Mouse (Mus musculus) liver, embryonic 16.5 days (tissue): Measurements from ENCODE around the gene Naa38. TPM values are rescaled to one million over a fixed set of nuclear protein-coding genes. Genes with fewer than 3 reads are reported as not detected.

Experiments used
- ATAC-seq: fragments of 200-750 bp; cut with Nextera tagmentation; 2 replicates; pipeline ENCODE4 v1.8.0; 2017; ENCODE audit warnings: low read depth, mild to moderate bottlenecking, moderate number of reproducible peaks, moderate library complexity
- H3K27ac ChIP-seq: fragments of 300-500 bp; sonication (generic); 2 replicates; pipeline ENCODE4 v1.5.1; 2014; ENCODE audit warnings: mild to moderate bottlenecking, low read length
- H3K27me3 ChIP-seq: fragments of 300-500 bp; sonication (generic); 2 replicates; pipeline ENCODE4 v1.6.1; 2014; ENCODE audit warnings: low read depth, low read length, mixed read lengths; ENCODE audit not compliant: control insufficient read depth, insufficient read depth
- H3K36me3 ChIP-seq: fragments of 300-500 bp; sonication (generic); 2 replicates; pipeline ENCODE4 v1.6.1; 2014; ENCODE audit warnings: mild to moderate bottlenecking; ENCODE audit not compliant: control insufficient read depth, insufficient read depth
- H3K4me1 ChIP-seq: fragments of 300-500 bp; sonication (generic); 2 replicates; pipeline ENCODE4 v1.6.1; 2014; ENCODE audit warnings: low read depth, low read length, mixed read lengths; ENCODE audit not compliant: control insufficient read depth
- H3K4me2 ChIP-seq: fragments of 300-500 bp; sonication (generic); 2 replicates; pipeline ENCODE4 v1.6.1; 2014; ENCODE audit warnings: low read depth, low read length, mixed read lengths
- H3K4me3 ChIP-seq: fragments of 300-500 bp; sonication (generic); 2 replicates; pipeline ENCODE4 v1.5.1; 2014; ENCODE audit warnings: low read depth, mild to moderate bottlenecking, low read length
- H3K9ac ChIP-seq: fragments of 300-500 bp; sonication (generic); 2 replicates; pipeline ENCODE4 v1.6.1; 2014; ENCODE audit warnings: low read depth, low read length
- H3K9me3 ChIP-seq: fragments of 300-500 bp; sonication (generic); replicated peaks from 2 replicates; pipeline ENCODE4 v1.6.1; 2016; ENCODE audit warnings: low read length; ENCODE audit not compliant: control insufficient read depth
- WGBS: fragments of 180-500 bp; shearing (Covaris S2); extraction: QIAGEN DNeasy Blood & Tissue Kit; methylation state at CpG from one replicate; pipeline ENCODE4 v1.1.7; 2014; ENCODE audit not compliant: insufficient replicate concordance; 5-methylcytosine and 5-hydroxymethylcytosine counted together
- polyA plus RNA-seq: library from polyadenylated mRNA; unstranded; fragments of >200 nt; fragmentation: Nextera tagmentation; extraction: Ambion mirVana; gene quantifications from 2 replicates; pipeline ENCODE4 v1.2.1, GENCODE M21; 2015

Naa38 gene
- polyA plus RNA-seq, 1 experiment from 2014 or later: 73.4 TPM

DNA sequence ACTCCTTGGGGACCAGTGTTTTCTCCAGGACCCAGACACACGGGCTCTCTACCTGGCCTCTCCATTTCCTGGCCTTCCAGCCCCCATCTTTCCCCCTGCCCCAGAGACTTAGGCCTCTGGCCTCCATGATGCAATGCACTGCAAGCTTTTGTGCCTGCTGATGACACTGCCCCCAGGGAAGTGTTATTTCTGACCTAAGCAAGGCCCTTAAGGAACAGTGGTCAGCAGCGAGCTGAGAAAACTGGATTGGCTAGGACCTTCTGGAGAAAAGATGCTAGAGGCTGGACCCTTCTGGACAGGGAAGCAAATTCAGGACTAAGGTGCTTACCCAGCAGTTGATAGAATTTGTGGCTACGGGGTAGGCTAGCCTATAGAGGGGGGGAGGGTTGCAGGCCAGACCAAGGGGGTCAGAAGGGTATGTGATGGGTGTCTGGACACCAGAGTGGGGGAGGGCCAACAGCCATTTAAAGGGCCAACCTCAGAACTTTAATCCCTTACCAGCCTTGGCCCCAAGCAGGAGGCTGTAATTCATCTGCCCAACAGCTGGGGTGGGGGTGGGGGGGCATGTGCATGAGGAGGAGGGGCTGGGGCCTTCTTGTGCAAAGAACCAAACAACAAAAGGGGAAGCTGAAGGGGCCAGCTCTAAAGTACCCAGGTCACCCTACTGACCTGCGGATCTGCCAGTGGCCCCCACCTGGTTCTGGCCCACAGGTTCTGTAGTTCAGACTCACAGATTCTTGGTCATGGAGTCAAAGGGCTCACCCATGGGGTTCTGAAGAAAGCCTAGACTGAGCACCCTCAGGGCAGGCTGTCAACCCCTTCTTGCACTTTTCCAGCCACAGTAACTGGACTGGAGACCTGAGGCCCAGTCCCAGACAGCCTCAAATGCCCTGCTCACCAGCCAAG lies 19.4 kb downstream of the Naa38 start:
- no peaks in the 10 kb centered on the region for H3K36me3 ChIP-seq
- H3K27ac ChIP-seq: peak overlapping the region; percentile 83
- peak overlapping the region; percentile 54 for H3K4me2 ChIP-seq
- no peak for ATAC-seq
- H3K27me3 ChIP-seq: peaks cover 34% of the 10 kb centered on the region
- peak overlapping the region; percentile 60 for H3K4me3 ChIP-seq
- peak overlapping the region; percentile 35; the same call in 1 of the 2 replicates for H3K9ac ChIP-seq
- H3K4me1 ChIP-seq: peaks cover 70% of the 10 kb centered on the region
- H3K9me3 ChIP-seq: no peaks in the 10 kb centered on the region
- WGBS: 40% methylated on average over 4 of the region's 4 CpGs

DNA sequence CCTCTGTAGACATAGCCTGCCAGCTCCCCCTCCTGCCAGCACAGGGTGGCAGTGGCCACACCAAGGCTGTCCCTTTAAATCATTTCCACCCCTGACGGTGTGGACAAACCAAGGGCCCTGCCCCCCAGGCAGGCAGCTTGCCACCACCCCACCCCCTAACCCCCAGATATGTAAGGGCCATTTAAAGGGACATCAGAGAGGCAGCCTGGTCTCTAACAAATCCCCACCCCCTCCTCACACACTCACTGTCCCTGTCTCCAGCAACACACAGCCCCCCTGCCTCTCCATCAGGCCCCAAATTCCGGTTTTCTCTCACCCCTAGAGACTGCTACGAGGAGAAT lies 20.0 kb downstream of the Naa38 start:
- peak overlapping the region; percentile 60 for H3K4me3 ChIP-seq
- peak overlapping the region; percentile 83 for H3K27ac ChIP-seq
- peak overlapping the region; percentile 55 for H3K9ac ChIP-seq
- H3K4me1 ChIP-seq: peaks cover 71% of the 10 kb centered on the region
- H3K4me2 ChIP-seq: peak overlapping the region; percentile 54
- no peaks in the 10 kb centered on the region for H3K9me3 ChIP-seq
- H3K36me3 ChIP-seq: no peaks in the 10 kb centered on the region
- peaks cover 34% of the 10 kb centered on the region for H3K27me3 ChIP-seq
- peak; percentile 6; the same call in 1 of the 2 replicates for ATAC-seq
- 9% methylated on average over 3 of the region's 3 CpGs for WGBS

- Histone ChIP-seq H3K4me1 (peaks cover 72% of the 10 kb centered on the region), H3K9ac (peak overlapping the region; percentile 55), H3K4me3 (peak overlapping the region; percentile 60), H3K27ac (peak overlapping the region; percentile 83), H3K36me3 (no peaks in the 10 kb centered on the region), H3K4me2 (peak overlapping the region; percentile 54), H3K27me3 (peaks cover 40% of the 10 kb centered on the region), H3K9me3 (no peaks in the 10 kb centered on the region)
- no peak for ATAC-seq
- WGBS: 2% methylated on average over 21 of the region's 25 CpGs
These were observed 20.6 kb downstream of the Naa38 start for GRCm38 (mm10) chr11:69415668-69416451.

DNA sequence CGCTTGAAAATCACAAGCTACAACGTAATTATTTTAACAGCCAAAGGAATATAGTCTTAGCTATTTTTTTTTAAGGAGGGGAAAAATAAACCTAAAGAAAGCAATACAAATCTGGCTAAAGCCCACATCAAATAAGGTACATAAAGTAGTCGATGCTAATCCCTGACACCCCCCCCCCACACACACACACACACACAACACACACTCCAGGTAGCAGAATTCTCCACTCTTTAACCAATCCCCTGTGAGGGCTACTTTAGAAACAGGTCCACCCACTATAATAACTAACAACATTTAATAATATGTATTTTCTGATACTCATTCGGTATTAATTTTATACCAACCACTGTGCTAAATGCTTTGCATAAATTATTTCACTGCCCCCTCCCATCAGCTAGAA lies 21.2 kb downstream of the Naa38 start:
- no peak for ATAC-seq
- Histone ChIP-seq H3K9ac (no peak overlapping the region), H3K27ac (peak overlapping the region; percentile 54), H3K4me3 (peak overlapping the region; percentile 16), H3K27me3 (peaks cover 46% of the 10 kb centered on the region), H3K4me1 (peaks cover 75% of the 10 kb centered on the region), H3K36me3 (no peaks in the 10 kb centered on the region), H3K4me2 (peak overlapping the region; percentile 54), H3K9me3 (no peaks in the 10 kb centered on the region)
- whole genome bisulfite sequencing: 9% methylated on average over 4 of the region's 4 CpGs

DNA sequence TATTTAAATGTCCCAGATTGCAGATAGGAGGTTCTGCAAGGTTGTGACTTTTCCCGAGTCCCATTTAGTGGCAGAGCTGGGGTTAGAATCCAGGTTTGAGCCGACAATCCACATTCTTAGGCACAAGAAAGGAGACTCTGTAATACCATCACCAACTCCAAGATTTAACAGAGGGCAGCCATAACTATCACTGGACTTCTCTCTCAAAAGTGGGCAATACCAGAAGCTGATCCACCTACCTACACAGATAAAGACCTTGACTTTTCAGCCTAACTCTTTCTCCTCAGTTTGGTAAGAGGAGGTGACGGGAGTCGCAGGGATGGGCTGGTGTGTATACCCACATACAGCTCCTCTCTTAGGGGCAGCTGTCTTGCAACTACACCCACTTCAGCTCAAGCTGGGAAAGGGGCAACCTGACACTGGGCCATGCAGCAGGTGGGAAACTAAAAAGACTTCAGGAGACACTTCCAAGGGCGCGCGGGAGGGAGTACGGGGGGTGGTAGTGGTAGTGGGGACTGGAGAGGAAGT lies 21.7 kb downstream of the Naa38 start:
- peak overlapping the region; percentile 89 for H3K4me2 ChIP-seq
- H3K9ac ChIP-seq: no peak overlapping the region
- WGBS: 27% methylated on average over 8 of the region's 8 CpGs
- peak overlapping the region; percentile 69 for H3K27ac ChIP-seq
- no peaks in the 10 kb centered on the region for H3K9me3 ChIP-seq
- peaks cover 70% of the 10 kb centered on the region for H3K4me1 ChIP-seq
- H3K27me3 ChIP-seq: peaks cover 51% of the 10 kb centered on the region
- ATAC-seq: no peak
- H3K4me3 ChIP-seq: peak overlapping the region; percentile 58
- no peaks in the 10 kb centered on the region for H3K36me3 ChIP-seq

DNA sequence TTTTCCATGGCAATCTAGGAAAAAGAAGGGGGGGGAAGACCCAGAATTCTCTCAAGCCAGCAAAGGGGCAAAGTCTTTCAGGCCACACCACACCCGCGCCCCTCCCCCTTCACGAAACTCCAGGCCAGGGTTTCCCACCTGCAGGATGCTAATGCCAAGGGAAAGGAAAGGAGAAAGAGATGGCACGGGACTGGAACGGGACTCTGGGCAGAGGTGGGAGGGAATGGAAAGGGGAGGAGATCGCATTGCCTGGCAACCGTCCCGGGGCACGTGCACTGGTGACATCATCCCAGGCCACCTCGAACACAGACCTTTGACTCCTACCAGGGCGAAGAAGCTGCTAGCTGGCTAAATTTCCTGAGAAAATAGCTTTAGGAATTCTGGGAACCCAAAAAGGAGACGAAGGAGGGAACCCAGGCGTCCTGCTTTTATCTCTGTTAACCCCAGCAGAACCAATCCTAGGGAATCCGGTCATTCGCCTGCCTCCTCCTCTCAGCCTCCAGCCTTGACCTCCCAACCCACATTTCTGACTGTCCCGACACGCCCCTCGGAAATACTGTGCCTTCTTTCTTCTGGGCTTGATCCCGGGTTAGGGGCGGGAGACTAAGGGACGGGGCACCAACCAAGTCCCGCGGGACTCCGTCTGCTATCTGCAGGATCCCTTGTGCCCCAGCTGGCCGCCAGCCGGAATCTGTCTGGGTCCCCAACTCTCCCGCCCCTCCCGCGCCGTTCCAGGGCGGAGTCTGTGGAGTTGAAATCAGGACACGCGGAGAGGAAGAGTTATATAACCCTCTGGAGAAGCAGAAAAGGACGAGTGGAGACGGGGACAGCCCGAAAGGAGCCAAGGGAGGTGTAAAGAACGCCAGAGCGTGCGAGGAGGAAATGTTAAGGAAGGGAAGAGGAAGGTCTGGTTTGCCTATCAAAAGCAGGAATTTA lies 22.4 kb downstream of the Naa38 start:
- WGBS: under 1% methylated on average over 39 of the region's 39 CpGs
- peak; percentile 37 for ATAC-seq

DNA sequence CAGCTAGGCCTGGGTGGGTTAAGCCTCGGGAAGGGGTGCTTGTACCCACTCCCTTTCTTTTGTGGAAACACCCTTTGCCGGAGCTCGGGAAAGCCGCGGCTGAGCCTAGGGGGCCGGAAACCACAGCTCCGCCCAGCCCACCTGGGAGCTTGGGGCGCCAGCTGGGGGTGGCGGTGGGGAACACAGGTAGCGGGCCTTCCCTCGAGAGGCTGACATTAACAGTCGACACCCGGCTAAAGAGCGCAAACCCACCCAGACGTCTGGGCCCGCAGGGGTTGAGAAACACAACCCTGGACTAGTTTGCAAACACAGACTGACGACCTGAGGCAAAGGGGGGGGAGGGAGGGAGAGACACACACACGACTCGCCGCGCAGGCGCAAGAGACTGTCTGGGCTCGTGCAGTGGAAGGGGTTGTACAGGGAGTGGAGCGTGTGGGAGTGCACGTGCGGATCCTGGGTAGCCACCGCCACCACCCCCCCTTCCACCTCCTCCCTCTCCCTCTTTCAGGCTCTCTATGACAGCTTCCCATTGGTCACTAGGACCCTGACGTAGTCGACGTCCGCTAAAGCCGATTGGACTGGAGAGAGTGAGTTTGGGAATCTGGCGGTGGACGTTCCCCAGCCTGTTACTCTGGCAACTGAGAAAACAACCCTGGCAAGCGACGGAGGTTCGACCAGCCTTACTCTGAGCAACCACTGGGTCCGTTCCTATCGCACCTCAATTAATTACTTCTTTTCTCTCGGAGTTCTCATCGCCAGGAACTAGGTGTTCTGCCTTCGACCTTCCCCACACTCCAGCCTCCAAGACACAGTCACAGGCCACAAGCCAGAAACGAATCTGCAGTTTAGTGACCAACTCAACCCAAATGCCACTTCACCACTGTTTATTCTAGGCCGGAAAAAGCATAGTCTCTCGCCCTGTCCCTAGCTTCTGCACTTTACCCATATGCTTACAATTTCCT lies 23.5 kb downstream of the Naa38 start:
- Histone ChIP-seq H3K9me3 (no peaks in the 10 kb centered on the region), H3K36me3 (no peaks in the 10 kb centered on the region), H3K4me2 (peak overlapping the region; percentile 89), H3K27ac (peak overlapping the region; percentile 80), H3K4me1 (peaks cover 54% of the 10 kb centered on the region), H3K27me3 (peaks cover 56% of the 10 kb centered on the region), H3K9ac (peak overlapping the region; percentile 47), H3K4me3 (peak overlapping the region; percentile 58)
- peak; percentile 80 for ATAC-seq
- under 1% methylated on average over 45 of the region's 45 CpGs for whole genome bisulfite sequencing

More for the DNA sequence above, 22.4 kb downstream of the Naa38 start:
- peak overlapping the region; percentile 89 for H3K4me2 ChIP-seq
- peak overlapping the region; percentile 80 for H3K27ac ChIP-seq
- H3K9ac ChIP-seq: peak overlapping the region; percentile 47
- no peaks in the 10 kb centered on the region for H3K9me3 ChIP-seq
- H3K36me3 ChIP-seq: no peaks in the 10 kb centered on the region
- peaks cover 56% of the 10 kb centered on the region for H3K27me3 ChIP-seq
- peak overlapping the region; percentile 58 for H3K4me3 ChIP-seq
- peaks cover 63% of the 10 kb centered on the region for H3K4me1 ChIP-seq
